In the genomic region with DNA sequence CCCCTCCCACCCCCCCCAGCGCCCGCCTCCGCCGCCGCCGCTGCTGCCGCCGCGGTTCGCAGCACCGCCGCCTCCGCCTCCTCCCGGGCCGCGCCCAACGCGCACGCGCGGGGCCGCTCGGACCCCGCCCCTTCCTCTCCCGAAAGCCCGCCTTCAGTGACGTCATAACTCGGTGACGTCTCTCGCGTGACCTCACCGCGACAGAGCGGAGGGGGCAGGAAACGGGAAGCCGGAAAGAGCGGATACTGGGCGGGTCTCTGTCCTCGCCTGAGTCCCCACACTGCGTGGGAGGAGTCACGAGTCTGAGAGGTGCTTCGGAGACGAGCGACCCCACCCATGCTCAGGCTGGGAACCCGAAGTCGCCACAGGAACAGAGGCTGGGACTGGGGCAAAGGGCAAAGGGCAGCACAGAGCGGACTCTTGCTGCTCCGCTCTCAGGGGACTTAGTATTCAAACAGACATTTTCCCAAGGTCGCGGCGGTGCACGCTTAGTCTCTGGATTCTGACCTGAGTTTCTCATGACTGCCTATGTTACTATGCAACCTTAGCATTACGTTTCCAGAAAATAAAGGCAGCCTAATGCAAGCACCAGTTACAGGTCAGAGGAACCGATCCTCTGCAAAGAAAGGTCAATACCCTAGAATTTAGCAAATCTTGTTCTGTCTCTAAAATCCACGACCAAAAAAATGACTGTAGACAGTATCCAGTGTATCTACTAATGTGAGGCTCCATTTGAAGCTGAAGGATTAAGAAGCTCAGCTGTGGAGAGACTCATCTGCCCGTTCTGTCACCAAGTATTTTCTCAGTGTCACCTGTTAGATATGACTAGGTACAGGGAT, we compare ENCODE assay signal across 7 mouse cellular contexts. TPM values are rescaled to one million over a fixed set of nuclear protein-coding genes. Genes with fewer than 3 reads are reported as not detected.
A peak's percentile ranks its signal among the peaks of the same experiment; 100 is the strongest.
DNase-seq lines count a peak whose midpoint lies in the region; ATAC-seq lines count a peak whose summit lies in the region.

A gene (minus strand): TSS at position 81 of the 839 bp plus-strand sequence.

- H3K27ac ChIP-seq in intestine, embryonic 16.5 days (ENCODE audit: low read length), result peak within 1 kb of the TSS; percentile 92
- H3K27ac ChIP-seq in midbrain, embryonic 11.5 days (ENCODE audit: low read depth, low read length), result peak within 1 kb of the TSS; percentile 72

- no peaks in the 10 kb centered on the region for H3K27me3 ChIP-seq in intestine, embryonic 16.5 days (replicated peaks; ENCODE audit: control insufficient read depth, insufficient read depth, low read length)
- H3K27me3 ChIP-seq in midbrain, embryonic 11.5 days (ENCODE audit: control insufficient read depth, insufficient read depth, low read length), result no peaks in the 10 kb centered on the region

- 1% methylated on average over 44 of the region's 56 CpGs for WGBS in intestine, embryonic 16.5 days
- 4% methylated on average over 30 of the region's 56 CpGs for WGBS in midbrain, embryonic 11.5 days

- no peaks in the 10 kb centered on the region for H3K9me3 ChIP-seq in intestine, embryonic 16.5 days (ENCODE audit: control insufficient read depth, low read length)
- no peaks in the 10 kb centered on the region for H3K9me3 ChIP-seq in midbrain, embryonic 11.5 days (ENCODE audit: control insufficient read depth, low read length)

- intact Hi-C loops in left cerebral cortex, postnatal 36 days (cut with DNase I), result loop anchor here (1.0 to 5.0 kb wide), 2 partner anchors 20 to 183 kb away; a partner anchor contains a TSS

- peak within 1 kb of the TSS; percentile 85 for H3K4me3 ChIP-seq in intestine, embryonic 16.5 days (ENCODE audit: low read length)
- H3K4me3 ChIP-seq in midbrain, embryonic 11.5 days (ENCODE audit: low read depth, low read length), result peak within 1 kb of the TSS; percentile 96

- DNase-seq in adrenal gland, adult 8-10 months, result peak; percentile 97
- DNase-seq in embryo, embryonic 9.5 days (ENCODE audit: extremely low spot score), result peak; percentile 100
- DNase-seq in gastrocnemius, postnatal 4 days (ENCODE audit: low spot score in 2 of 2), result peak; percentile 98
- DNase-seq in left cerebral cortex, postnatal 36 days (ENCODE audit: low spot score in 2 of 2), result peak; percentile 98
- DNase-seq in midbrain, embryonic 11.5 days (ENCODE audit: low spot score, missing footprints), result peak; percentile 100
- peak; percentile 99 for DNase-seq in skeletal muscle tissue, adult 2 months (ENCODE audit: low read depth, low spot score)

- H3K4me1 ChIP-seq in intestine, embryonic 16.5 days (ENCODE audit: control insufficient read depth, insufficient read depth, low read length), result peaks cover 33% of the 10 kb centered on the region
- H3K4me1 ChIP-seq in midbrain, embryonic 11.5 days (ENCODE audit: control insufficient read depth, insufficient read depth, low read length), result peaks cover 20% of the 10 kb centered on the region

- peak within 1 kb of the TSS; percentile 91 for H3K9ac ChIP-seq in intestine, embryonic 16.5 days (ENCODE audit: low read depth, low read length)
- peak within 1 kb of the TSS; percentile 93 for H3K9ac ChIP-seq in midbrain, embryonic 11.5 days (ENCODE audit: low read length)

- peak; percentile 96 for ATAC-seq in intestine, embryonic 16.5 days
- ATAC-seq in midbrain, embryonic 11.5 days (ENCODE audit: low FRiP score), result peak; percentile 97

- peak within 1 kb of the TSS; percentile 86 for H3K4me2 ChIP-seq in intestine, embryonic 16.5 days (ENCODE audit: low read depth, low read length)
- peak within 1 kb of the TSS; percentile 96 for H3K4me2 ChIP-seq in midbrain, embryonic 11.5 days

- no peaks in the 10 kb centered on the region for H3K36me3 ChIP-seq in intestine, embryonic 16.5 days (ENCODE audit: control insufficient read depth, insufficient read depth, low read length)
- H3K36me3 ChIP-seq in midbrain, embryonic 11.5 days (ENCODE audit: control insufficient read depth, insufficient read depth, low read length), result no peaks in the 10 kb centered on the region

RNA-seq across cellular contexts. Expression of the gene that starts here (rescaled TPM):
- 100 to 1,000 TPM; 149 to 177 (median 165) TPM for total RNA-seq in adrenal gland, adult 8-10 months (2022)
- 10 to 100 TPM; 69.7 to 74.0 TPM for total RNA-seq in gastrocnemius, postnatal 4 days (2021)
- polyA plus RNA-seq in intestine, embryonic 16.5 days (2015; fragmentation: Nextera tagmentation; extraction: Ambion mirVana), result 14.7 and 20.8 TPM in 2 replicates
- total RNA-seq in left cerebral cortex, postnatal 36 days (2021), result 100 to 1,000 TPM; 205 to 222 TPM
- 8.7 and 10.9 TPM in 2 replicates for polyA plus RNA-seq in midbrain, embryonic 11.5 days (2014; fragmentation: Nextera tagmentation; extraction: Ambion mirVana)

Comparison
In these comparisons a context has a peak if more than half of its experiments do, and no peak if none do; other contexts are left out.
1. Peak in every context shown above with its lines: DNase-seq, ATAC-seq, H3K4me3 ChIP-seq and H3K27ac ChIP-seq.